Mouse (Mus musculus): ENCODE results near the gene Phb2. TPM values are rescaled to one million over a fixed set of nuclear protein-coding genes. Genes with fewer than 3 reads are reported as not detected.
"Not testable (repeated sequence)": the region's sequence is repeated elsewhere in the genome, so short reads cannot be mapped to it uniquely, and the experiment has no call there.

Gene Phb2
- polyA plus RNA-seq, 1 experiment, result not detected

DNA sequence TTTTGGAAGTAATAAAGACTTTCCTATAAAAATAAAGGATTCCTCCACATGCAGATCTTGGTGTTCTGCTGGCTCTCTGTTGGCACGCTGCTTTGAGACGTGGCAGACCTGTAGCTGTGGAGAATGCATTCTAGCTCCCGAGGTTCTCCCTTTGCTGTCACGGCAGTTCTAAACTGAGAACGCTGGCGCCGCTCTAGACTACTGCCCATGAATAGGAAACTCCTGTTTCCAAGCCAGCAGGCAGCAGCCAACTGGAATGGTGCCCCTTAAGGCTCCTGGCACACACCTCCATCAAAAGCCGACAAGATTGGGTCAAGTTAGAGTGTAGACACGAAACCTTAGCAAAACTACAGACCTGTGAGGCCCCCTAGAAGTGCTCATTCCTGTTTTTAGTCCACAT, 38.5 kb upstream of the Phb2 start:
- no peak overlapping the region for H3K4me3 ChIP-seq (ENCODE audit: insufficient read depth, low read depth, low read length)
- TF ChIP-seq CTCF (IDR thresholded peaks at IDR 0.05; ENCODE audit: insufficient read depth, low read depth, low read length) (no peak), POLR2A (IDR thresholded peaks at IDR 0.05; ENCODE audit: insufficient read depth, low read depth, low read length) (no peak)
- 53% methylated on average over 9 of the region's 9 CpGs for WGBS
- no peak overlapping the region for H3K27ac ChIP-seq (ENCODE audit: insufficient read depth, low read depth, low read length)
- H3K4me1 ChIP-seq (ENCODE audit: control insufficient read depth, insufficient read depth, low read length), result peaks cover 2% of the 10 kb centered on the region; the same call in 1 of the 2 replicates

- Histone ChIP-seq H3K4me1 (ENCODE audit: control insufficient read depth, insufficient read depth, low read length) (peaks cover 2% of the 10 kb centered on the region; the same call in 1 of the 2 replicates), H3K27ac (ENCODE audit: insufficient read depth, low read depth, low read length) (no peak overlapping the region), H3K4me3 (ENCODE audit: insufficient read depth, low read depth, low read length) (no peak overlapping the region)
- 97% methylated on average over 7 of the region's 7 CpGs for WGBS
- TF ChIP-seq CTCF (IDR thresholded peaks at IDR 0.05; ENCODE audit: insufficient read depth, low read depth, low read length) (no peak), POLR2A (IDR thresholded peaks at IDR 0.05; ENCODE audit: insufficient read depth, low read depth, low read length) (no peak)
Measured at GRCm38 (mm10) chr6:124674591-124674990, 37.5 kb upstream of the Phb2 start.

GRCm38 (mm10) chr6:124676171-124676570, 36.0 kb upstream of the Phb2 start:
- Histone ChIP-seq H3K4me3 (ENCODE audit: insufficient read depth, low read depth, low read length) (no peak overlapping the region), H3K4me1 (ENCODE audit: control insufficient read depth, insufficient read depth, low read length) (peaks cover 2% of the 10 kb centered on the region; the same call in 1 of the 2 replicates), H3K27ac (ENCODE audit: insufficient read depth, low read depth, low read length) (no peak overlapping the region)
- 88% methylated on average over 6 of the region's 6 CpGs for WGBS
- TF ChIP-seq CTCF (IDR thresholded peaks at IDR 0.05; ENCODE audit: insufficient read depth, low read depth, low read length), result no peak
- no peak for TF ChIP-seq POLR2A (IDR thresholded peaks at IDR 0.05; ENCODE audit: insufficient read depth, low read depth, low read length)

- Histone ChIP-seq H3K4me3 (ENCODE audit: insufficient read depth, low read depth, low read length) (no peak overlapping the region), H3K27ac (ENCODE audit: insufficient read depth, low read depth, low read length) (no peak overlapping the region), H3K4me1 (ENCODE audit: control insufficient read depth, insufficient read depth, low read length) (0 out of 2 replicates have a peak, but pooled peaks cover under 1% of the 10 kb centered on the region)
- 98% methylated on average over 7 of the region's 7 CpGs for WGBS
- TF ChIP-seq POLR2A (IDR thresholded peaks at IDR 0.05; ENCODE audit: insufficient read depth, low read depth, low read length), result no peak
- TF ChIP-seq CTCF (IDR thresholded peaks at IDR 0.05; ENCODE audit: insufficient read depth, low read depth, low read length), result no peak
Measured at GRCm38 (mm10) chr6:124678769-124679168, 33.4 kb upstream of the Phb2 start.

- WGBS, result 83% methylated on average over 3 of the region's 3 CpGs
- H3K4me3 ChIP-seq (ENCODE audit: insufficient read depth, low read depth, low read length), result no peak overlapping the region
- no peak for TF ChIP-seq CTCF (IDR thresholded peaks at IDR 0.05; ENCODE audit: insufficient read depth, low read depth, low read length)
- no peak for TF ChIP-seq POLR2A (IDR thresholded peaks at IDR 0.05; ENCODE audit: insufficient read depth, low read depth, low read length)
- 0 out of 2 replicates have a peak, but pooled peaks cover 2% of the 10 kb centered on the region for H3K4me1 ChIP-seq (ENCODE audit: control insufficient read depth, insufficient read depth, low read length)
- no peak overlapping the region for H3K27ac ChIP-seq (ENCODE audit: insufficient read depth, low read depth, low read length)
Measured at GRCm38 (mm10) chr6:124679486-124679885, 32.6 kb upstream of the Phb2 start.

- not testable (repeated sequence) for H3K27ac ChIP-seq (ENCODE audit: insufficient read depth, low read depth, low read length); H3K4me3 ChIP-seq (ENCODE audit: insufficient read depth, low read depth, low read length); H3K4me1 ChIP-seq (ENCODE audit: control insufficient read depth, insufficient read depth, low read length)
- 67% methylated on average over 6 of the region's 6 CpGs for WGBS
Measured at GRCm38 (mm10) chr6:124682291-124682690, 29.8 kb upstream of the Phb2 start.

DNA sequence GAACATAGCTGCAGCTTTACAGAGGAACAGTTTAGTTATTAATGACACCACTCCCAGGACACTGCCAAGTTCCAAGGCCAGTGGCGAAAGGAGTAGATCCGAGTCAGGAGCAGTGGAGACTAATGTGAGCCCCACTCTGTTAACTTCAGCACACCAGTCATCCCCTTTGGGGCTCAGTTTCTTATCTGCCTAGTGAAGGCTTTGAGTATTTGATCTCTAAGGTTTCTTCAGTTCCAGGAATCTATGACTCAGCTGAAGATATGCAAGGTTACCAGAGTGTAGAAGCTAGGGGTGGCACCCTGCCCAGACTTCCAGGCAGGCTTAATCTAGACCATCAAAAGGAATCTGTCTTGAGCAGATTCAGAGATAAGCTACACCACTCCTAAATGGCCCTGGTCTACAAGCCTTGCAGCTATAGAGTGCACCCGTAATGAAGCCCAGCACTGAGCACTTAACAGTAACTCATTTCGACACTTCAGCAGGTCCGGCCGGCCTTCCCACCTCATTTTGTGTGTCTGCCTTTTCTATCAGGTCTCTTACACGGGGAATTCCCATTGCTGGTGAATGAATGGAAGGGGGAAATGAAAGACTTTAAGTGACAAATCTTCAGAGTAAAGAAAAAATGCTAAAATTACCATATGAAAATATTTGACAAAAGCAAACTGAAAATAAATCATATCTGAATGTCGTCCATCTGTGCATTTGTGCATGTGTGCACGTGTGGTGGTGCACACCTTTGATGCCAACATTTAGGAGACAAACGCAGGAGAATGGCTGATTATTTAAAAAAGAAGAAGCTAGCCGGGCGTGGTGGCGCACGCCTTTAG, 28.3 kb upstream of the Phb2 start:
- H3K4me1 ChIP-seq (ENCODE audit: control insufficient read depth, insufficient read depth, low read length), result 0 out of 2 replicates have a peak, but pooled peaks cover 4% of the 10 kb centered on the region
- TF ChIP-seq POLR2A (IDR thresholded peaks at IDR 0.05; ENCODE audit: insufficient read depth, low read depth, low read length) (no peak), CTCF (IDR thresholded peaks at IDR 0.05; ENCODE audit: insufficient read depth, low read depth, low read length) (no peak)
- 78% methylated on average over 14 of the region's 14 CpGs for WGBS

GRCm38 (mm10) chr6:124685606-124686386, 26.3 kb upstream of the Phb2 start:
- H3K4me1 ChIP-seq (ENCODE audit: control insufficient read depth, insufficient read depth, low read length), result 0 out of 2 replicates have a peak, but pooled peaks cover 4% of the 10 kb centered on the region
- WGBS, result 90% methylated on average over 12 of the region's 12 CpGs
- H3K4me3 ChIP-seq (ENCODE audit: insufficient read depth, low read depth, low read length), result no peak overlapping the region
- H3K27ac ChIP-seq (ENCODE audit: insufficient read depth, low read depth, low read length), result no peak overlapping the region
- no peak for TF ChIP-seq POLR2A (IDR thresholded peaks at IDR 0.05; ENCODE audit: insufficient read depth, low read depth, low read length)

More for the DNA sequence above, 28.3 kb upstream of the Phb2 start:
- no peak overlapping the region for H3K27ac ChIP-seq (ENCODE audit: insufficient read depth, low read depth, low read length)
- H3K4me3 ChIP-seq (ENCODE audit: insufficient read depth, low read depth, low read length), result no peak overlapping the region

- not testable (repeated sequence) for H3K4me1 ChIP-seq (ENCODE audit: control insufficient read depth, insufficient read depth, low read length); H3K4me3 ChIP-seq (ENCODE audit: insufficient read depth, low read depth, low read length)
- 79% methylated on average over 1 of the region's 1 CpGs for WGBS
Measured at GRCm38 (mm10) chr6:124686644-124687043, 25.5 kb upstream of the Phb2 start.

More at GRCm38 (mm10) chr6:124686644-124687043, 25.5 kb upstream of the Phb2 start:
- H3K27ac ChIP-seq (ENCODE audit: insufficient read depth, low read depth, low read length), result not testable (repeated sequence)

Data from olfactory bulb, adult 2 months (tissue).